Mouse (Mus musculus): ENCODE results near the gene Cfap298. TPM values are rescaled to one million over a fixed set of nuclear protein-coding genes. Genes with fewer than 3 reads are reported as not detected.

Cfap298 gene
- total and polyA plus RNA-seq, 3 experiments = 28.7 to 70.5 (median 56.7) TPM

- Histone ChIP-seq H3K4me1 (ENCODE audit: insufficient read depth, low read depth, low read length) (peaks cover 6% of the 10 kb centered on the region; the same call in 1 of the 2 replicates), H3K9me3 (replicated peaks) (no peaks in the 10 kb centered on the region), H3K27me3 (ENCODE audit: insufficient read depth, low read length) (peaks cover 21% of the 10 kb centered on the region), H3K36me3 (replicated peaks) (peaks cover 42% of the 10 kb centered on the region), H3K4me3 (ENCODE audit: low read depth, low read length) (no peak overlapping the region)
- no peak for DNase-seq (ENCODE audit: low spot score)
- no peak for TF ChIP-seq POLR2AphosphoS5 (IDR thresholded peaks at IDR 0.05; ENCODE audit: insufficient replicate concordance, low read depth, low read length)
- TF ChIP-seq GATA1 (IDR thresholded peaks at IDR 0.05; ENCODE audit: borderline replicate concordance, low read length) = no peak
- no peak for ATAC-seq (ENCODE audit: extremely low read depth, insufficient number of reproducible peaks, low FRiP score, poor library complexity, severe bottlenecking)
Measured at GRCm38 (mm10) chr16:90921471-90922159, 13.3 kb downstream of the Cfap298 start.

- no peak for ATAC-seq (ENCODE audit: extremely low read depth, insufficient number of reproducible peaks, low FRiP score, poor library complexity, severe bottlenecking)
- no peaks in the 10 kb centered on the region; the same call in 1 of the 2 replicates for H3K4me1 ChIP-seq (ENCODE audit: insufficient read depth, low read depth, low read length)
- H3K9me3 ChIP-seq (replicated peaks) = no peaks in the 10 kb centered on the region
- no peak overlapping the region for H3K4me3 ChIP-seq (ENCODE audit: low read depth, low read length)
- peaks cover 30% of the 10 kb centered on the region for H3K27me3 ChIP-seq (ENCODE audit: insufficient read depth, low read length)
- no peaks in the 10 kb centered on the region for H3K36me3 ChIP-seq (replicated peaks)
- no peak for TF ChIP-seq POLR2AphosphoS5 (IDR thresholded peaks at IDR 0.05; ENCODE audit: insufficient replicate concordance, low read depth, low read length)
- TF ChIP-seq GATA2 (IDR thresholded peaks at IDR 0.05; ENCODE audit: borderline replicate concordance, low read depth, low read length) = no peak
- TF ChIP-seq CTCF (IDR thresholded peaks at IDR 0.05; ENCODE audit: low read depth, low read length) = no peak
- TF ChIP-seq GATA1 (IDR thresholded peaks at IDR 0.05; ENCODE audit: borderline replicate concordance, low read length) = no peak
- no peak for TF ChIP-seq TAL1 (conservative IDR thresholded peaks at IDR 0.05; ENCODE audit: low read depth, low read length)
- no peak for DNase-seq (ENCODE audit: low spot score)
Measured at GRCm38 (mm10) chr16:90917156-90917555, 17.8 kb downstream of the Cfap298 start.

- Histone ChIP-seq H3K27me3 (ENCODE audit: insufficient read depth, low read length) (peaks cover 35% of the 10 kb centered on the region), H3K36me3 (replicated peaks) (no peaks in the 10 kb centered on the region), H3K4me1 (ENCODE audit: insufficient read depth, low read depth, low read length) (no peaks in the 10 kb centered on the region; the same call in 1 of the 2 replicates), H3K9me3 (replicated peaks) (no peaks in the 10 kb centered on the region), H3K4me3 (ENCODE audit: low read depth, low read length) (no peak overlapping the region)
- ATAC-seq (ENCODE audit: extremely low read depth, insufficient number of reproducible peaks, low FRiP score, poor library complexity, severe bottlenecking) (no peak), DNase-seq (ENCODE audit: low spot score) (no peak)
- no peak for TF ChIP-seq POLR2AphosphoS5 (IDR thresholded peaks at IDR 0.05; ENCODE audit: insufficient replicate concordance, low read depth, low read length)
- no peak for TF ChIP-seq GATA1 (IDR thresholded peaks at IDR 0.05; ENCODE audit: borderline replicate concordance, low read length)
- no peak for TF ChIP-seq CTCF (IDR thresholded peaks at IDR 0.05; ENCODE audit: low read depth, low read length)
- TF ChIP-seq GATA2 (IDR thresholded peaks at IDR 0.05; ENCODE audit: borderline replicate concordance, low read depth, low read length) = no peak
- no peak for TF ChIP-seq TAL1 (conservative IDR thresholded peaks at IDR 0.05; ENCODE audit: low read depth, low read length)
Measured at GRCm38 (mm10) chr16:90916040-90916481, 18.9 kb downstream of the Cfap298 start.

GRCm38 (mm10) chr16:90911766-90912165, 23.1 kb downstream of the Cfap298 start:
- H3K4me3 ChIP-seq (ENCODE audit: low read depth, low read length) = no peak overlapping the region
- no peak for DNase-seq (ENCODE audit: low spot score)
- no peaks in the 10 kb centered on the region for H3K9me3 ChIP-seq (replicated peaks)
- TF ChIP-seq GATA2 (IDR thresholded peaks at IDR 0.05; ENCODE audit: borderline replicate concordance, low read depth, low read length) (no peak), CTCF (IDR thresholded peaks at IDR 0.05; ENCODE audit: low read depth, low read length) (no peak), POLR2AphosphoS5 (IDR thresholded peaks at IDR 0.05; ENCODE audit: insufficient replicate concordance, low read depth, low read length) (no peak), TAL1 (conservative IDR thresholded peaks at IDR 0.05; ENCODE audit: low read depth, low read length) (no peak), GATA1 (IDR thresholded peaks at IDR 0.05; ENCODE audit: borderline replicate concordance, low read length) (no peak)
- H3K4me1 ChIP-seq (ENCODE audit: insufficient read depth, low read depth, low read length) = no peaks in the 10 kb centered on the region; the same call in 1 of the 2 replicates
- no peaks in the 10 kb centered on the region for H3K36me3 ChIP-seq (replicated peaks)
- H3K27me3 ChIP-seq (ENCODE audit: insufficient read depth, low read length) = peaks cover 30% of the 10 kb centered on the region
- ATAC-seq (ENCODE audit: extremely low read depth, insufficient number of reproducible peaks, low FRiP score, poor library complexity, severe bottlenecking) = no peak

- TF ChIP-seq GATA1 (IDR thresholded peaks at IDR 0.05; ENCODE audit: borderline replicate concordance, low read length) = no peak
- no peak for TF ChIP-seq POLR2AphosphoS5 (IDR thresholded peaks at IDR 0.05; ENCODE audit: insufficient replicate concordance, low read depth, low read length)
- TF ChIP-seq GATA2 (IDR thresholded peaks at IDR 0.05; ENCODE audit: borderline replicate concordance, low read depth, low read length) = no peak
- no peak for TF ChIP-seq CTCF (IDR thresholded peaks at IDR 0.05; ENCODE audit: low read depth, low read length)
- no peak for TF ChIP-seq TAL1 (conservative IDR thresholded peaks at IDR 0.05; ENCODE audit: low read depth, low read length)
- ATAC-seq (ENCODE audit: extremely low read depth, insufficient number of reproducible peaks, low FRiP score, poor library complexity, severe bottlenecking) (no peak), DNase-seq (ENCODE audit: low spot score) (no peak)
- H3K9me3 ChIP-seq (replicated peaks) = no peaks in the 10 kb centered on the region
- no peaks in the 10 kb centered on the region; the same call in 1 of the 2 replicates for H3K4me1 ChIP-seq (ENCODE audit: insufficient read depth, low read depth, low read length)
- H3K36me3 ChIP-seq (replicated peaks) = no peaks in the 10 kb centered on the region
- no peak overlapping the region for H3K4me3 ChIP-seq (ENCODE audit: low read depth, low read length)
- H3K27me3 ChIP-seq (ENCODE audit: insufficient read depth, low read length) = peaks cover 24% of the 10 kb centered on the region
Measured at GRCm38 (mm10) chr16:90910855-90911533, 23.9 kb downstream of the Cfap298 start.

- peaks cover 31% of the 10 kb centered on the region for H3K27me3 ChIP-seq (ENCODE audit: insufficient read depth, low read length)
- no peaks in the 10 kb centered on the region; the same call in 1 of the 2 replicates for H3K4me1 ChIP-seq (ENCODE audit: insufficient read depth, low read depth, low read length)
- H3K4me3 ChIP-seq (ENCODE audit: low read depth, low read length) = no peak overlapping the region
- TF ChIP-seq POLR2AphosphoS5 (IDR thresholded peaks at IDR 0.05; ENCODE audit: insufficient replicate concordance, low read depth, low read length) (no peak), CTCF (IDR thresholded peaks at IDR 0.05; ENCODE audit: low read depth, low read length) (no peak)
- no peaks in the 10 kb centered on the region for H3K36me3 ChIP-seq (replicated peaks)
- H3K9me3 ChIP-seq (replicated peaks) = no peaks in the 10 kb centered on the region
- DNase-seq (ENCODE audit: low spot score) (no peak), ATAC-seq (ENCODE audit: extremely low read depth, insufficient number of reproducible peaks, low FRiP score, poor library complexity, severe bottlenecking) (no peak)
Measured at GRCm38 (mm10) chr16:90907250-90907649, 27.7 kb downstream of the Cfap298 start.

Data from G1E (cell line).